Mouse (Mus musculus): ENCODE results near the gene Klrg2. TPM values are rescaled to one million over a fixed set of nuclear protein-coding genes. Genes with fewer than 3 reads are reported as not detected.

The Klrg2 gene
- polyA plus RNA-seq, 1 experiment from 2014 or later = 1.2 TPM

Other genes starting within 250 kb of the Klrg2 start
- 10.0 and 13.8 TPM in 2 replicates for gene Ubn2, start 203.3 kb downstream of the Klrg2 start, polyA plus RNA-seq (2014; fragmentation: Nextera tagmentation; extraction: Ambion mirVana)
- gene Fmc1, start 103.7 kb downstream of the Klrg2 start, polyA plus RNA-seq (2014; fragmentation: Nextera tagmentation; extraction: Ambion mirVana) = 92.8 and 93.8 TPM in 2 replicates
- 43.1 and 53.0 TPM in 2 replicates for gene Luc7l2, start 85.9 kb downstream of the Klrg2 start, polyA plus RNA-seq (2014; fragmentation: Nextera tagmentation; extraction: Ambion mirVana)
- 2.7 and 3.3 TPM in 2 replicates for gene Clec2l, start 25.8 kb upstream of the Klrg2 start, polyA plus RNA-seq (2014; fragmentation: Nextera tagmentation; extraction: Ambion mirVana)
- gene Tbxas1, start 238.2 kb upstream of the Klrg2 start, polyA plus RNA-seq (2014; fragmentation: Nextera tagmentation; extraction: Ambion mirVana) = 2.4 and 4.2 TPM in 2 replicates
- gene Hipk2, start 238.9 kb upstream of the Klrg2 start, polyA plus RNA-seq (2014; fragmentation: Nextera tagmentation; extraction: Ambion mirVana) = 9.3 and 10.7 TPM in 2 replicates